Mouse (Mus musculus) forebrain, embryonic 10.5 days (tissue): ENCODE measurements at regions not wholly inside any gene's neighbourhood (a gene's known extent, or its start where the extent isn't known, plus 50 kb on each side); places are given as distances from the start of the nearest gene placed in this dataset.

ENCODE experiments used
- DNase-seq: peaks from one replicate; pipeline ENCODE4 v3.0.0-alpha.2; 2017; ENCODE audit warnings: low spot score; ENCODE audit errors: extremely low spot score
- H3K27ac ChIP-seq: fragments of 300-500 bp; sonication (generic); 2 replicates; pipeline ENCODE4 v1.5.1; 2016; ENCODE audit warnings: mild to moderate bottlenecking
- H3K27me3 ChIP-seq: fragments of 300-500 bp; sonication (generic); 2 replicates; pipeline ENCODE4 v1.6.1; 2016; ENCODE audit warnings: mild to moderate bottlenecking; ENCODE audit not compliant: poor library complexity, severe bottlenecking
- H3K36me3 ChIP-seq: fragments of 300-500 bp; sonication (generic); replicated peaks from 2 replicates; pipeline ENCODE4 v1.6.1; 2016; ENCODE audit warnings: mild to moderate bottlenecking, moderate library complexity
- H3K4me1 ChIP-seq: fragments of 300-500 bp; sonication (generic); 2 replicates; pipeline ENCODE4 v1.6.1; 2016
- H3K4me3 ChIP-seq: fragments of 300-500 bp; sonication (generic); 2 replicates; pipeline ENCODE4 v1.5.1; 2016; ENCODE audit warnings: mild to moderate bottlenecking, moderate library complexity
- H3K9me3 ChIP-seq: fragments of 300-500 bp; sonication (generic); 2 replicates; pipeline ENCODE4 v1.6.1; 2016; ENCODE audit warnings: mild to moderate bottlenecking, moderate library complexity
- WGBS: fragments of 180-500 bp; shearing (Covaris S2); methylation state at CpG from one replicate; pipeline ENCODE4 v1.1.7; 2016; 5-methylcytosine and 5-hydroxymethylcytosine counted together

GRCm38 (mm10) chr1:42242586-42243457, 452.7 kb upstream of the Pou3f3 start:
- H3K4me3 ChIP-seq, result peak overlapping the region; percentile 36; the same call in 1 of the 2 replicates
- H3K9me3 ChIP-seq, result no peaks in the 10 kb centered on the region
- DNase-seq, result no peak
- H3K27me3 ChIP-seq, result 0 out of 2 replicates have a peak, but pooled peaks cover 7% of the 10 kb centered on the region
- no peaks in the 10 kb centered on the region for H3K36me3 ChIP-seq
- peak overlapping the region; percentile 88 for H3K27ac ChIP-seq
- peaks cover 34% of the 10 kb centered on the region for H3K4me1 ChIP-seq
- WGBS, result 55% methylated on average over 12 of the region's 15 CpGs

- 0 out of 2 replicates have a peak, but pooled peaks cover 7% of the 10 kb centered on the region for H3K27me3 ChIP-seq
- no peaks in the 10 kb centered on the region for H3K9me3 ChIP-seq
- H3K4me3 ChIP-seq, result peak overlapping the region; percentile 36
- 28% methylated on average over 4 of the region's 5 CpGs for WGBS
- H3K4me1 ChIP-seq, result peaks cover 34% of the 10 kb centered on the region
- H3K36me3 ChIP-seq, result no peaks in the 10 kb centered on the region
- H3K27ac ChIP-seq, result peak overlapping the region; percentile 88
- no peak for DNase-seq
Observed at GRCm38 (mm10) chr1:42243458-42243855, 452.1 kb upstream of the Pou3f3 start.

- peak; percentile 68 for DNase-seq
- H3K4me3 ChIP-seq, result peak overlapping the region; percentile 36
- WGBS, result 10% methylated on average over 14 of the region's 14 CpGs
Observed at GRCm38 (mm10) chr1:42243878-42244277, 451.7 kb upstream of the Pou3f3 start.

GRCm38 (mm10) chr1:42252386-42252785, 443.2 kb upstream of the Pou3f3 start:
- 94% methylated on average over 3 of the region's 3 CpGs for WGBS
- no peak for DNase-seq
- no peak overlapping the region for H3K27ac ChIP-seq

More at GRCm38 (mm10) chr1:42243878-42244277, 451.7 kb upstream of the Pou3f3 start:
- no peaks in the 10 kb centered on the region for H3K9me3 ChIP-seq
- H3K4me1 ChIP-seq, result peaks cover 34% of the 10 kb centered on the region
- peak overlapping the region; percentile 88 for H3K27ac ChIP-seq
- 0 out of 2 replicates have a peak, but pooled peaks cover 7% of the 10 kb centered on the region for H3K27me3 ChIP-seq
- H3K36me3 ChIP-seq, result no peaks in the 10 kb centered on the region

GRCm38 (mm10) chr1:42253786-42254185, 441.8 kb upstream of the Pou3f3 start:
- Histone ChIP-seq H3K27ac (no peak overlapping the region), H3K27me3 (no peaks in the 10 kb centered on the region), H3K4me1 (peaks cover 31% of the 10 kb centered on the region), H3K4me3 (no peak overlapping the region), H3K9me3 (no peaks in the 10 kb centered on the region), H3K36me3 (no peaks in the 10 kb centered on the region)
- 87% methylated on average over 3 of the region's 3 CpGs for WGBS
- DNase-seq, result no peak

More at GRCm38 (mm10) chr1:42252386-42252785, 443.2 kb upstream of the Pou3f3 start:
- Histone ChIP-seq H3K9me3 (no peaks in the 10 kb centered on the region), H3K27me3 (no peaks in the 10 kb centered on the region), H3K36me3 (no peaks in the 10 kb centered on the region), H3K4me1 (peaks cover 17% of the 10 kb centered on the region), H3K4me3 (no peak overlapping the region)

- Histone ChIP-seq H3K4me1 (peaks cover 64% of the 10 kb centered on the region), H3K9me3 (no peaks in the 10 kb centered on the region), H3K27ac (peak overlapping the region; percentile 88), H3K27me3 (no peaks in the 10 kb centered on the region), H3K36me3 (no peaks in the 10 kb centered on the region), H3K4me3 (no peak overlapping the region)
- 71% methylated on average over 10 of the region's 10 CpGs for WGBS
- DNase-seq, result no peak
Observed at GRCm38 (mm10) chr1:42256911-42257595, 438.5 kb upstream of the Pou3f3 start.

- peaks cover 72% of the 10 kb centered on the region for H3K4me1 ChIP-seq
- no peaks in the 10 kb centered on the region for H3K9me3 ChIP-seq
- H3K27me3 ChIP-seq, result no peaks in the 10 kb centered on the region
- peak; percentile 75 for DNase-seq
- WGBS, result 37% methylated on average over 19 of the region's 19 CpGs
- peak overlapping the region; percentile 88 for H3K27ac ChIP-seq
- no peaks in the 10 kb centered on the region for H3K36me3 ChIP-seq
- peak overlapping the region; percentile 18 for H3K4me3 ChIP-seq
Observed at GRCm38 (mm10) chr1:42257801-42258593, 437.6 kb upstream of the Pou3f3 start.

- H3K27me3 ChIP-seq, result no peaks in the 10 kb centered on the region
Observed at GRCm38 (mm10) chr1:42258594-42258910, 437.0 kb upstream of the Pou3f3 start.

GRCm38 (mm10) chr1:42259216-42259977, 436.2 kb upstream of the Pou3f3 start:
- Histone ChIP-seq H3K4me3 (peak overlapping the region; percentile 13; the same call in 1 of the 2 replicates), H3K36me3 (no peaks in the 10 kb centered on the region), H3K27ac (peak overlapping the region; percentile 88), H3K4me1 (peaks cover 72% of the 10 kb centered on the region), H3K27me3 (no peaks in the 10 kb centered on the region), H3K9me3 (no peaks in the 10 kb centered on the region)
- DNase-seq, result no peak
- 55% methylated on average over 13 of the region's 13 CpGs for WGBS

More at GRCm38 (mm10) chr1:42258594-42258910, 437.0 kb upstream of the Pou3f3 start:
- no peaks in the 10 kb centered on the region for H3K36me3 ChIP-seq
- 65% methylated on average over 4 of the region's 4 CpGs for WGBS
- H3K4me1 ChIP-seq, result peaks cover 72% of the 10 kb centered on the region
- peak overlapping the region; percentile 18; the same call in 1 of the 2 replicates for H3K4me3 ChIP-seq
- DNase-seq, result no peak
- no peaks in the 10 kb centered on the region for H3K9me3 ChIP-seq
- H3K27ac ChIP-seq, result peak overlapping the region; percentile 88

- no peak for DNase-seq
- no peaks in the 10 kb centered on the region for H3K27me3 ChIP-seq
- H3K27ac ChIP-seq, result peak overlapping the region; percentile 88
- H3K4me3 ChIP-seq, result peak overlapping the region; percentile 13; the same call in 1 of the 2 replicates
- 68% methylated on average over 9 of the region's 9 CpGs for WGBS
- H3K9me3 ChIP-seq, result no peaks in the 10 kb centered on the region
- peaks cover 72% of the 10 kb centered on the region for H3K4me1 ChIP-seq
- H3K36me3 ChIP-seq, result no peaks in the 10 kb centered on the region
Observed at GRCm38 (mm10) chr1:42260033-42260925, 435.3 kb upstream of the Pou3f3 start.

GRCm38 (mm10) chr1:42261031-42261430, 434.5 kb upstream of the Pou3f3 start:
- Histone ChIP-seq H3K36me3 (no peaks in the 10 kb centered on the region), H3K4me3 (no peak overlapping the region), H3K27ac (peak overlapping the region; percentile 86; the same call in 1 of the 2 replicates), H3K4me1 (peaks cover 68% of the 10 kb centered on the region), H3K9me3 (no peaks in the 10 kb centered on the region), H3K27me3 (no peaks in the 10 kb centered on the region)
- DNase-seq, result no peak
- WGBS, result 35% methylated on average over 3 of the region's 3 CpGs
